Mouse (Mus musculus) heart, postnatal 0 days (tissue): ENCODE measurements around the gene Lmod2. TPM values are rescaled to one million over a fixed set of nuclear protein-coding genes. Genes with fewer than 3 reads are reported as not detected.

Source experiments
- ATAC-seq: fragments of 200-750 bp; cut with Nextera tagmentation; 2 replicates; pipeline ENCODE4 v1.8.0; 2017; ENCODE audit warnings: low read depth, moderate number of reproducible peaks, moderate library complexity; ENCODE audit not compliant: insufficient read depth
- DNase-seq: peaks from one replicate; pipeline ENCODE4 v3.0.0-alpha.2; 2016; ENCODE audit warnings: low spot score
- H3K27ac ChIP-seq: fragments of 300-500 bp; sonication (generic); 2 replicates; pipeline ENCODE4 v1.5.1; 2014; ENCODE audit warnings: low read depth, mild to moderate bottlenecking
- H3K27me3 ChIP-seq: fragments of 300-500 bp; sonication (generic); 2 replicates; pipeline ENCODE4 v1.6.1; 2014; ENCODE audit warnings: low read length, mixed read lengths; ENCODE audit not compliant: control insufficient read depth, insufficient read depth
- H3K36me3 ChIP-seq: fragments of 300-500 bp; sonication (generic); replicated peaks from 2 replicates; pipeline ENCODE4 v1.6.1; 2014; ENCODE audit warnings: low read length, mixed read lengths; ENCODE audit not compliant: control insufficient read depth, insufficient read depth
- H3K4me1 ChIP-seq: fragments of 300-500 bp; sonication (generic); 2 replicates; pipeline ENCODE4 v1.6.1; 2014; ENCODE audit warnings: antibody characterized with exemption; ENCODE audit not compliant: control insufficient read depth, insufficient read depth
- H3K4me2 ChIP-seq: fragments of 300-500 bp; sonication (generic); 2 replicates; pipeline ENCODE4 v1.6.1; 2014; ENCODE audit warnings: low read depth, mild to moderate bottlenecking, low read length, moderate library complexity
- H3K4me3 ChIP-seq: fragments of 300-500 bp; sonication (generic); 2 replicates; pipeline ENCODE4 v1.5.1; 2014; ENCODE audit warnings: low read depth, low read length
- H3K9ac ChIP-seq: fragments of 300-500 bp; sonication (generic); replicated peaks from 2 replicates; pipeline ENCODE4 v1.6.1; 2014; ENCODE audit warnings: low read depth, low read length, mixed read lengths
- H3K9me3 ChIP-seq: fragments of 300-500 bp; sonication (generic); replicated peaks from 2 replicates; pipeline ENCODE4 v1.6.1; 2016; ENCODE audit warnings: low read length; ENCODE audit not compliant: control insufficient read depth
- CTCF ChIP-seq: IDR thresholded peaks from 2 replicates; pipeline ENCODE4 v1.5.1; 2016; ENCODE audit warnings: antibody characterized with exemption, control low read depth, low read depth
- EP300 ChIP-seq: IDR thresholded peaks from 2 replicates; pipeline ENCODE4 v1.6.1; 2016; ENCODE audit warnings: antibody characterized with exemption, low read depth
- WGBS: fragments of 180-500 bp; shearing (Covaris S2); extraction: QIAGEN DNeasy Blood & Tissue Kit; methylation state at CpG from one replicate; pipeline ENCODE4 v1.1.7; 2014; 5-methylcytosine and 5-hydroxymethylcytosine counted together
- polyA plus RNA-seq: library from polyadenylated mRNA; unstranded; fragments of >200 nt; fragmentation: Nextera tagmentation; extraction: Ambion mirVana; gene quantifications from 2 replicates; pipeline ENCODE4 v1.2.1, GENCODE M21; 2015
- total RNA-seq: library from RNA; depleted of rRNA; stranded (reverse); fragments of >200 nt; gene quantifications from 2 replicates; pipeline ENCODE4 v1.2.3, GENCODE M21; 2014; ENCODE audit warnings: low replicate concordance

Gene Lmod2
- total and polyA plus RNA-seq, 2 experiments from 2014 or later = 51.9 to 70.3 TPM

GRCm38 (mm10) chr6:24590282-24590681 is 7.3 kb upstream of the Lmod2 start:
- peaks cover 23% of the 10 kb centered on the region; the same call in 1 of the 2 replicates for H3K4me1 ChIP-seq
- TF ChIP-seq CTCF (no peak), EP300 (no peak)
- no peaks in the 10 kb centered on the region for H3K9me3 ChIP-seq
- no peak overlapping the region for H3K27ac ChIP-seq
- no peaks in the 10 kb centered on the region for H3K27me3 ChIP-seq
- WGBS = 74% methylated on average over 5 of the region's 5 CpGs
- H3K4me2 ChIP-seq = no peak overlapping the region
- no peak overlapping the region for H3K4me3 ChIP-seq
- no peaks in the 10 kb centered on the region for H3K36me3 ChIP-seq
- no peak for DNase-seq
- no peak overlapping the region for H3K9ac ChIP-seq
- no peak for ATAC-seq

- Histone ChIP-seq H3K9ac (no peak overlapping the region), H3K27ac (no peak overlapping the region), H3K27me3 (no peaks in the 10 kb centered on the region), H3K4me3 (no peak overlapping the region), H3K9me3 (no peaks in the 10 kb centered on the region), H3K4me2 (no peak overlapping the region), H3K4me1 (peaks cover 15% of the 10 kb centered on the region; the same call in 1 of the 2 replicates), H3K36me3 (no peaks in the 10 kb centered on the region)
- TF ChIP-seq EP300 = no peak
- no peak for TF ChIP-seq CTCF
- ATAC-seq = no peak
- WGBS = 44% methylated on average over 10 of the region's 10 CpGs
- no peak for DNase-seq
These were observed 5.9 kb upstream of the Lmod2 start for GRCm38 (mm10) chr6:24591525-24592218.

GRCm38 (mm10) chr6:24599179-24599578 is 1.6 kb downstream of the Lmod2 start:
- Histone ChIP-seq H3K4me2 (peak overlapping the region; percentile 66), H3K9me3 (no peaks in the 10 kb centered on the region), H3K4me1 (peaks cover 18% of the 10 kb centered on the region; the same call in 1 of the 2 replicates), H3K4me3 (peak overlapping the region; percentile 59), H3K27me3 (no peaks in the 10 kb centered on the region), H3K27ac (peak overlapping the region; percentile 97), H3K9ac (peak overlapping the region; percentile 90), H3K36me3 (peaks cover 21% of the 10 kb centered on the region)
- TF ChIP-seq EP300 (no peak), CTCF (no peak)
- WGBS = 33% methylated on average over 6 of the region's 6 CpGs
- DNase-seq (no peak), ATAC-seq (no peak)

GRCm38 (mm10) chr6:24599639-24600038 is 2.1 kb downstream of the Lmod2 start:
- peak overlapping the region; percentile 97 for H3K27ac ChIP-seq
- no peak for TF ChIP-seq EP300
- DNase-seq = peak; percentile 40
- no peak for ATAC-seq
- no peaks in the 10 kb centered on the region for H3K27me3 ChIP-seq
- peak overlapping the region; percentile 59 for H3K4me3 ChIP-seq
- no peaks in the 10 kb centered on the region for H3K9me3 ChIP-seq
- H3K36me3 ChIP-seq = peaks cover 25% of the 10 kb centered on the region
- peak overlapping the region; percentile 66 for H3K4me2 ChIP-seq
- H3K9ac ChIP-seq = peak overlapping the region; percentile 90
- peaks cover 18% of the 10 kb centered on the region; the same call in 1 of the 2 replicates for H3K4me1 ChIP-seq
- 41% methylated on average over 5 of the region's 5 CpGs for WGBS

- Histone ChIP-seq H3K9me3 (no peaks in the 10 kb centered on the region), H3K36me3 (peaks cover 30% of the 10 kb centered on the region), H3K9ac (peak overlapping the region; percentile 90), H3K4me2 (peak overlapping the region; percentile 66), H3K4me3 (peak overlapping the region; percentile 59), H3K4me1 (peaks cover 18% of the 10 kb centered on the region; the same call in 1 of the 2 replicates), H3K27me3 (no peaks in the 10 kb centered on the region), H3K27ac (peak overlapping the region; percentile 97)
- DNase-seq (peak; percentile 48), ATAC-seq (no peak)
- 37% methylated on average over 6 of the region's 6 CpGs for WGBS
- TF ChIP-seq EP300 = no peak
- TF ChIP-seq CTCF = no peak
These were observed 2.6 kb downstream of the Lmod2 start for GRCm38 (mm10) chr6:24600134-24600533.
